Mouse (Mus musculus): ENCODE measurements around the gene Epha8. TPM values are rescaled to one million over a fixed set of nuclear protein-coding genes. Genes with fewer than 3 reads are reported as not detected.

The Epha8 gene
- polyA plus RNA-seq, 1 experiment from 2014 or later = 0.29 TPM

DNA sequence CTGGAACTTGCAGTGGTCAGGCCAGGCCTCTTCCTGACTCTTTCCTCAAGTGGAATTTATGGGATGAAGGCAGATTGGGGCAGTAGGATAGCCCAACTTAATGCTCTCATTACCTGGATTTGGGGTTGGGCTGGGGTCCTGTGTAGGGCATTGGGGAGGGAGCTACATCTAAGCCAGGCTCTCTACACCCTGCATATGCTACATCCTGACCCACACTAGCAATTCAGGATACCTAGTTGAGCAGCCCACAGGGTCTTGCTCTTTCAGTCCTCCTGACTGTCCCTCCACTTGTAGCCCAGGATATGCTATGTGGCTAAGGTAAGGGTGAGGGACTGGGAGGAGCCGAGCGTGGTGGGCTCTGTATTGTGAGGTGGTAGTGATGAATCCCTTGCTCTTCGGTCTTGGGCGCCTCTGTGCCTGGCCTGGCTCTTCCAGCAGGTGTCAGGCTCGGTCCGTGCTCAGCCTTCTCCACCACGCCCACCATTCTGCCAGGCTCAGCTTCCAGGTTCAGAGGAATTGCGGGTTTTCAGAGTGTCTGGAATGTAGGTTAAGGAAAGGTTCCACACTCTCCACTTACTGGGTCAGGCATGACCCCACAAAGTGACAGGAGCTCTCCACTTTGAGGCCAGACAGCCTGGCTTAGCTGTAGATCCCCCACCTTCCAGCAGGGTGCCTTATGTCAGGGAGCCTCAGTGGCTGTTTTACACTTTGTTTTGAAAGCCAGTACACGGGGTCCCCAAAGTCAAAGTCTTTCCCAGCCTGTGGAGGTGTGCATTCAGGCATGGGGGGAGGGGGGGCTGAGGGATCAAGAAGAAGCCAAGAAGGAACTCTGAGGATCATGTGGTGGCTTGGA is 62.7 kb downstream of the Epha8 start:
- peaks cover 89% of the 10 kb centered on the region for H3K27me3 ChIP-seq (ENCODE audit: low read depth, poor library complexity, severe bottlenecking)
- H3K4me1 ChIP-seq = peaks cover 8% of the 10 kb centered on the region
- 5% methylated on average over 9 of the region's 9 CpGs for whole genome bisulfite sequencing
- peak; percentile 68 for DNase-seq (ENCODE audit: low spot score)
- no peaks in the 10 kb centered on the region for H3K36me3 ChIP-seq
- H3K9me3 ChIP-seq (replicated peaks) = no peaks in the 10 kb centered on the region
- H3K4me3 ChIP-seq = no peak overlapping the region
- no peak overlapping the region for H3K27ac ChIP-seq

DNA sequence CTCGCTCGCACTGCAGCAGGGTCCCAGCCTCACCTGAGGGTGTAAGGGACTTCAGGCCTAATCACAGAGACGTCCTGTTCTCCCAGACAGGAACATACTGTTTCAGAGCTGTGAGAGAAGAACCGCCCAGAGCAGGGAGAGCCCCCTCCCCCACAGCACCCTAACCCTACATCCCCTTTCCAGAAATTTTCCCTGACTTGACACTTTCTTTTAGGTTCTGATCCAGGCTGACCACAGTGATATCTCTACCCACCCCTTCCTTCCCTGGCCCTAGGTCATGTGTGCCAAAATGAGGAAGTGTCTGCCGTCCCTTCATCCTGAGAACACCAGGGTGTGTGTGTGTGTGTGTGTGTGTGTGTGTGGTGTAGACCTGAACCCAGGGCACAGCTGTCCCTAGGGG is 63.8 kb downstream of the Epha8 start, which contains the start of gene C1qc:
TSS of gene C1qc (minus strand) at position 255 of the 400 bp plus-strand sequence.
- Histone ChIP-seq H3K4me1 (peaks cover 8% of the 10 kb centered on the region), H3K4me3 (no peak within 1 kb of the TSS), H3K36me3 (no peaks in the 10 kb centered on the region), H3K9me3 (replicated peaks) (no peaks in the 10 kb centered on the region), H3K27me3 (ENCODE audit: low read depth, poor library complexity, severe bottlenecking) (peaks cover 78% of the 10 kb centered on the region), H3K27ac (no peak within 1 kb of the TSS)
- DNase-seq (ENCODE audit: low spot score) = no peak
- 56% methylated on average over 5 of the region's 5 CpGs for WGBS

DNA sequence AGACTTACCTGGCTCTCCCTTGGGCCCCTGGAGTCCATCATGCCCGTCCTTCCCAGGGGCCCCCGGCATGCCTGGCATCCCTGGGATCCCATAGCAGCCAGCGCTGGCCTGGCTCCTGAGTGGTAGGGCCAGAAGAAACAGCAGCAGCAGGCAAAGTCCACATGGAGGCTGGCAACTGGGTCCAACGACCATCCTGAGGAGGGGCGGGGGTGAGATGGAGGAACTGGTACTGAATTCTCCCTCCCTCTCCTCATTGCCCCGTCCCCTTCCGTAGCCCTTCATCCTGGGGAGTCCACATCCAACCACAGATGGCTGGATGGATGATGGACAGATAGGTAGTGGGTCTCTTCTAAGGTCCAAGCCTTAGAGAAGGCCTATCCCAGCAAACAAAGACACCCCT is 64.2 kb downstream of the Epha8 start:
- no peaks in the 10 kb centered on the region for H3K36me3 ChIP-seq
- H3K4me1 ChIP-seq = peaks cover 8% of the 10 kb centered on the region
- DNase-seq (ENCODE audit: low spot score) = no peak
- H3K4me3 ChIP-seq = no peak overlapping the region
- no peaks in the 10 kb centered on the region for H3K9me3 ChIP-seq (replicated peaks)
- 64% methylated on average over 7 of the region's 7 CpGs for WGBS
- H3K27ac ChIP-seq = no peak overlapping the region
- peaks cover 73% of the 10 kb centered on the region for H3K27me3 ChIP-seq (ENCODE audit: low read depth, poor library complexity, severe bottlenecking)

DNA sequence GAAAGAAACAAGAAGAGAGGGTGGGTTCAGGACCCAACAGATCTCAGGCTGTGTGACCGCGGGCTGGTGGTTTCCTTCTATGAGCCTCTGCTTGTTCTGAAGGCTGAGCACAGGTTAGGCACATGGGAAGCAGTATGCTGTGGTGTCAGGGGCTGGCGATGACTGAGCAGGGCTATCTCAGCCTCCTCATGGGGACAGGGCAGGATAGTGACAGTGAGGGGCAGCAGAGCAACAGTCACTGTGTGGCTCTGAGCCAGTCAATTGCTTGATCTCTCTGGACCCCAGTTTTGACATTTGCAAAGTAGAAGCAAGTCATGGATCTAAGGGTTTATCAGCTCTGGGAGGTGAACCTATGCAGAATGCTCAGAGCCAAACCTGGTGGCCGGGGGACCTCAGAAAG is 65.5 kb downstream of the Epha8 start:
- Histone ChIP-seq H3K27ac (no peak overlapping the region), H3K4me1 (peaks cover 8% of the 10 kb centered on the region), H3K27me3 (ENCODE audit: low read depth, poor library complexity, severe bottlenecking) (peaks cover 61% of the 10 kb centered on the region), H3K4me3 (no peak overlapping the region), H3K36me3 (no peaks in the 10 kb centered on the region), H3K9me3 (replicated peaks) (no peaks in the 10 kb centered on the region)
- no peak for DNase-seq (ENCODE audit: low spot score)
- 88% methylated on average over 4 of the region's 4 CpGs for WGBS

DNA sequence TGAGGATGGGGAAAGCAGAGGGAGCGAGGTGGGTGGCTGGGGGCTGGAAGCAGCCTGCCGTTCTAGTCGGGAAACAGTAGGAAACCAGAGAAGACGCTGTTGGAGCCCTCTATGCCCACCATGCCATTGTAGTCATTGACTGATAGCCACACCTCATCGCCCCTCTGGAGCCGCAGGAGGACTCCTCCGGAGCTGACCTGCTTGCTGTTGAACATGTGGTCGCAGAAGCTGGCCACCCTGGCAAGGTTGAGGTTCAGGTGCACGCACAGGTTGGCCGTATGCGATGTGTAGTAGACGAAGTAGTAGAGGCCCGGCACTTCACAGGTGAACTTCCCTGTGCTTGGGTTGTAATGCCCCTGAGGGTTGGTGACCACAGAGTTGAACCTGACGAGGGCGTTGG is 66.6 kb downstream of the Epha8 start:
- no peaks in the 10 kb centered on the region for H3K9me3 ChIP-seq (replicated peaks)
- DNase-seq (ENCODE audit: low spot score) = no peak
- H3K4me1 ChIP-seq = peaks cover 3% of the 10 kb centered on the region; the same call in 1 of the 2 replicates
- H3K36me3 ChIP-seq = no peaks in the 10 kb centered on the region
- no peak overlapping the region for H3K27ac ChIP-seq
- WGBS = 88% methylated on average over 15 of the region's 15 CpGs
- H3K27me3 ChIP-seq (ENCODE audit: low read depth, poor library complexity, severe bottlenecking) = peaks cover 49% of the 10 kb centered on the region
- no peak overlapping the region for H3K4me3 ChIP-seq

DNA sequence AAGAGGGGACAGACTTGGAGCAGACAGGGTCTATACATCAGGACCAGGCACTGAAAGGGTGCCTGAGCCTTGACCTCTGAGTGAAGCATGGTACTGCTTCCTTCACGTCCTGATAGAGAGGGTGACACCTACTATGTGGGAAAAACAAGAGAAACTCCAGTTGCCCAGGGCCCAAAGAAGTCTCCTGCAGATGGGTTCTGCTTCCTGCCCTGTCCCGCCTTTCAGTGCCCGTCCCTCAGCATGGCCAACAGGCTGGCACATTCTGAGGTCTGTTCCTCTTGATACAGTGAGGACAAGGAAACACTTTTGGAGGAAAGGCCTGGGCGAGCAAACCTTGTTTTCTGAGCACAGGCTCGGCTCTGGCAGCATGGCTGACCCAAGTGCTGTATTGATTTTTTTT is 68.9 kb downstream of the Epha8 start:
- 82% methylated on average over 5 of the region's 5 CpGs for WGBS
- Histone ChIP-seq H3K36me3 (no peaks in the 10 kb centered on the region), H3K27me3 (ENCODE audit: low read depth, poor library complexity, severe bottlenecking) (peaks cover 27% of the 10 kb centered on the region), H3K4me3 (no peak overlapping the region), H3K27ac (no peak overlapping the region), H3K9me3 (replicated peaks) (no peaks in the 10 kb centered on the region), H3K4me1 (no peaks in the 10 kb centered on the region)
- DNase-seq (ENCODE audit: low spot score) = no peak

DNA sequence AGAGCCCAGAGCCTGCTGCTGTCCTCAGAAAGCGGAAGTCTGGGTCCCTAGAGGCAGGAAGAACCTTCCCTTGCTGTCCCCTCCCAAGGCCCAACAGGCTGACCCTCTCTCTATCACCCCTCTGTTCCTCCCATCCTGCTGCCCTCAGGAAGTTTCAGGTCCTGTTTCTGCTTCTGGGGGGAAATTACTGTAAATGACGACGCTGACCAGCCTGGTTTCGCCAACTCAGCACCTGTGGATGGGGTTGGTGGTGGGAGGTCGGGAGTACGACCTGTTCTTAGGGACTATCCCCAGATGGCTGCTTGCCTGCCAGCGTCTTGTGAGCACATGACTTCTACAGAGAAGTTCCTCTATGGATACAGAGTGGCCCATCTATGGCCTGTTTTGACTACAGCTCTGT is 70.5 kb downstream of the Epha8 start, which contains the start of gene C1qb:
TSS of gene C1qb (minus strand) at position 87 of the 400 bp plus-strand sequence.
- H3K27me3 ChIP-seq (ENCODE audit: low read depth, poor library complexity, severe bottlenecking) = peaks cover 10% of the 10 kb centered on the region
- H3K4me1 ChIP-seq = no peaks in the 10 kb centered on the region
- H3K27ac ChIP-seq = no peak within 1 kb of the TSS
- no peak within 1 kb of the TSS for H3K4me3 ChIP-seq
- no peaks in the 10 kb centered on the region for H3K36me3 ChIP-seq
- DNase-seq (ENCODE audit: low spot score) = no peak
- H3K9me3 ChIP-seq (replicated peaks) = no peaks in the 10 kb centered on the region
- WGBS = 80% methylated on average over 7 of the region's 7 CpGs

Other genes with a start within 250 kb of the Epha8 start
- 9.6 and 10.8 TPM in 2 replicates for gene Ephb2, start 120.8 kb downstream of the Epha8 start, polyA plus RNA-seq (2016; fragmentation: Nextera tagmentation; extraction: Ambion mirVana)
- 10.6 TPM in 2 replicates for gene C1qb, start 70.6 kb downstream of the Epha8 start, polyA plus RNA-seq (2016; fragmentation: Nextera tagmentation; extraction: Ambion mirVana)
- gene C1qc, start 63.8 kb downstream of the Epha8 start, polyA plus RNA-seq (2016; fragmentation: Nextera tagmentation; extraction: Ambion mirVana) = 2.8 and 5.9 TPM in 2 replicates
- 2.4 and 3.8 TPM in 2 replicates for gene C1qa, start 58.0 kb downstream of the Epha8 start, polyA plus RNA-seq (2016; fragmentation: Nextera tagmentation; extraction: Ambion mirVana)
- 6.7 and 7.2 TPM in 2 replicates for gene Zbtb40, start 92.0 kb upstream of the Epha8 start, polyA plus RNA-seq (2016; fragmentation: Nextera tagmentation; extraction: Ambion mirVana)

All from limb, embryonic 10.5 days (tissue).